Mouse (Mus musculus) NIH3T3 (cell line): ENCODE data around the gene Galnt16.

Source experiments
- DNase-seq: peaks from one replicate; pipeline ENCODE4 v3.0.0-alpha.2; 2012; ENCODE audit warnings: low read depth

The Galnt16 gene

GRCm38 (mm10) chr12:80598756-80599155, 80.7 kb downstream of the Galnt16 start:
- peak; percentile 69 for DNase-seq

DNA sequence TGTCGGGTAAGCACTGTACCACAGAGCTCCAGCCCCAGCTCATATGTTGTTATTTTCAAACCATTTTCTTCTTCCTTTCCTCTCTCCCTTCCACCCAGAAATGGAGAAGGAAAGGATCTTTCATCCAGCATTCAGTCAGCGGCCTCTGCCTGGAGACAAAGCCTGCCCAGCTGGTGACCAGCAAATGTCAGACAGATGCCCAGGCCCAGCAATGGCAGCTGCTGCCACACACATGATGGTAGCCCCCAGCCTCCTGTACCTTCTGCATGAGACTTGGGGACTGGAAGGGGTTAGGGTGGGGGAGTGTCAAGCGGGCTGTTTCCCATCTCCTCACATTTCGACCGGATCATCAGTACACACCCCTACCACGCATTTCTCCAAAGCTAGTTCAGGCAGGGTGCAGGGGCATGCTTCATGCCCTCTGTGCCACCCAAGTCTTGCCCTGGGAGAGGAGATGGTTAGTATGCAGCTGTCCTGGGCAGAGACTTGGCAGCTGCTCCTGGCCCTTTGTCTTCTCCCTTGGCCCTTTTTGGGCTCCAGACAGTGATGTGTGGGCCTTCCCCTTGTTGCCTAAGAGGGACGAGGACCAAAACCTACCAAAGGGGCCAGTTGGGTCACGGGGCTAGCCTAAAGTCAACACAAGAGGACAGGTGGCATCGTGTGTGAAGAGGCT, 83.7 kb downstream of the Galnt16 start:
- DNase-seq = no peak

DNA sequence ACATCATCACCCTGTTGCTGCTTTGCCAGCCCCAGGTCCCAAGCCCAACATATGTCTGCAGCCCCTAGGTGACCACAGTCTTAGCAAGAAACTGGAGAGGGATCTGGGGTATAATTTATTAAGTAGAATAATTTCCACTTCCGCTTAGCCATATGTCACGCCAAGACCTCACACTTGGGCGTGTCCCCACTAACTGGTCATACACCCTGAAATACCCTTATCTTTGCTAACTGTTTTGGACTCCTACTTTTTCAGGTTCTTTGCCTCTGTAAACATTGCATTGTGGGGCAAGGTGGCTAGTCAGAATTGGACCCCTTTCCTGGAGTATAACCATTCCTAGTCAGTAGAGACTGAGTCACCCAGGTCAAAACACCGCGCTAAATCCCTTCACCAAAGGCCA, 84.4 kb downstream of the Galnt16 start:
- no peak for DNase-seq

- peak; percentile 64 for DNase-seq
Measured at GRCm38 (mm10) chr12:80603566-80603965, 85.5 kb downstream of the Galnt16 start.

GRCm38 (mm10) chr12:80604218-80604617, 86.1 kb downstream of the Galnt16 start:
- DNase-seq = no peak

- peak; percentile 62 for DNase-seq
Measured at GRCm38 (mm10) chr12:80608576-80608975, 90.5 kb downstream of the Galnt16 start.

DNA sequence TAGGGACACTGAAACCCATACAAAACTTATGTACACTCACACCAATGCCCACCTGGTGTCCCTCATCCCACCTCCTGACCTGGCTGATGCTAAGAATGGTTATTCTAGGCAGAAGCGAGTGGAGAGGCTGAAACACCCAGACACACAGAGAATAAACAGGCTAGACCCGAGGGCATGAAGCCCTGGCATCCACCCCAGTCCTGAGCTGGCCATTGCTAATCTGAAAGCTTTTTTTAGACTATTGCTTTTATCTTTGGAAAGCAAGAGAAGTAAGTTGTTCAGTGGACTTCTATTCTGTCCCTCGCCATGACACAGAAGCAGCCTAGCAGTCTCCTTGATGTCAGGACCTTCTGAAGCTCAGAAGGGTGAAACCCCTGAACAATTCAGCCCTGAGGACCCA, 91.9 kb downstream of the Galnt16 start:
- DNase-seq = peak; percentile 72

- no peak for DNase-seq
Measured at GRCm38 (mm10) chr12:80612113-80612791, 94.2 kb downstream of the Galnt16 start.

DNA sequence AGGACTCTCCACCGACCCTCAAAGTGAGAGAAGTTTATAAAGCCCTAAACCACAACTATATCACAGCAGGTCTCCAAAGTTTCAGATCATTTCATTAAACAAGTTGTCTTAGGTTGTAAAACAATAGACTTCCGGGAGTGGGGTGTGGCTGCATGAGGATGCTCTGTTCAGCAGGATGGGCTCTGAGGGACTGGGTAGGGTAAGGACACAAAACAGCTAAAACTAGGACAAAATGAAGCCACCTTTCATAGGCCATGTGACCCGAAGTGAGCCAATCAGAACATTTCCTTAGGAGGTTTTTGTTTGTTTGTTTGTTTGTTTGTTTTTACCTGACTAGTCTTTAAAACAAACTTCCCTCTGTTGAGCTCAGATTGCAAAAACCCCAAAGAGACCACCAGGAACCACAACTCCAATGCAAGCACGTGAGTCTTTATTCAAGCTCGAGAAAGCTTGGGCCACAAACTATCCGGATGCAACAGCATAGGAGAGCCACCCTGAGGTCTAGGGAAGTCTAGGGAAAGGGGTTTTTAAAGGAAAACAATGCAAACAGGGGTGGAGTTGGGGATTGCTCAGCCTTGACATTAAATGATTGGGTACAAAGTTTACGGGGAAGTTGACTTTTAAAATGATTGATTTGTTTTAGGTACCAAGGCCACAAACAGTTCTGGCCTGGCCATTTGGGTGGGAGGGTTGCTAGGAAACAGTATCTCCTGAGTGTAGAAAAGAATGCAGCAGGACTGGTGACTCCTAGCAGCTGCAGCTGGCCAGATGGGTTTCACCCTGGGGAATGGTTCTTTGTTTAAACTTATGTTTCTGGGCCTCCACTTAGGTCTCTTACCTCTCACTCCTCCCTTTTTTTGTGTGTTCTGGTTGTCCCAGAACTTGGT, 97.5 kb downstream of the Galnt16 start:
- DNase-seq = peak; percentile 41

DNA sequence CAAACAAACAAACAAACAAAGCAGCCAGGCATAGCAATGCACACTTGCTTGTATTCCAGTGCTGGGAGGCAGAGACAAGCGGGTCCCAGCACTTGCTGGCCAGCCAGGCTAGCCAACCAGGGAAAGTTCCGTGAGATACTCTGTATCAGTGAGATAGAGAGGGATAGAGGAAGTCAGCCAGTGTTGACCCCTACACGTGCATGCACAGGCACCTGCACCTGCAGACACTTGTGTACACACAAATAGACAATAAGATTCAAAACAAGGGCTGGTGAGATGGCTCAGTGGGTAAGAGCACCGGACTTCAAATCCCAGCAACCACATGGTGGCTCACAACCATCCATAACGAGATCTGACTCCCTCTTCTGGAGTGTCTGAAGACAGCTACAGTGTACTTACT, 102.4 kb downstream of the Galnt16 start:
- no peak for DNase-seq

DNA sequence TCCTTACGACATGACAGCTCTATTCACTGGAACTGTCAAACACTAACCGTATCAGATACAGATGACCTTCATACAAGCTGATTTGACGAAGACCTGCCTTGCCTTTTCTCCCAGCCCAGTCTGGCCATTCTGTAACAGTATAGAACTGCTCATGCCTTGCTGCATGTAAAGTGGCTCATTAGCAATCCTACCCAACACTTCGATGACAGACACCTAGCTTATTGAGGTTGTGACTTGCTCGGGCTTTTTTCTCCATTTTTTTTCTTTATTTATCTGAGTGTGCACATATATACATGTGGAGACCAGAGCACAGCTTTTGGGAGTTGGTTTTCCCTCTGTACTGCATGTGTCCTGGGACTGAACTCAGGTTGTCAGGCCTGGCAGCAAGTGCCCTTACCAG, 113.7 kb downstream of the Galnt16 start:
- DNase-seq = no peak

GRCm38 (mm10) chr12:80642725-80643692, 124.9 kb downstream of the Galnt16 start:
- peak; percentile 78 for DNase-seq

- DNase-seq = peak; percentile 96
Measured at GRCm38 (mm10) chr12:80643693-80644505, 125.8 kb downstream of the Galnt16 start, which contains the start of the genes Slc39a9 and Erh. Gene Slc39a9, plus strand, starts transcription at chr12:80643883. Gene Erh, minus strand, starts transcription at chr12:80644341.

DNA sequence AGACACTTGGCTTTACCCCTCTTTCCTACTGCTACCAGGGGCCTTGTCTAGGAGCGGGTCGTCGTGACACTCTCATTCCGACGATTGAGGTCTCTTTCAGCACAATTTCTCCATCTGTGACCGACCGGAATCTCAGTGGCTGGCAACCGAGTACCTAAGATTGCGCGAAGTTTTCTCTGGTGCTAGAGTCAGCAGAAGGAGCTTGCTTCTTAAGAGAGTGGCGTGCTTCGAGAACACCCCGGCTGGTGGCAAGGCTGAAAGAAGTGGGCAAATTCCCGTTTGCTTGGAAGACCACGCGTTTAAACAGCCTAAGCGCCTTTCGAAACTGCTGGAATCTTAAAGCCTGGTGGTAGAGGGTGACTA, 126.4 kb downstream of the Galnt16 start:
- peak; percentile 36 for DNase-seq

- DNase-seq = peak; percentile 6
Measured at GRCm38 (mm10) chr12:80646377-80646776, 128.3 kb downstream of the Galnt16 start.

DNA sequence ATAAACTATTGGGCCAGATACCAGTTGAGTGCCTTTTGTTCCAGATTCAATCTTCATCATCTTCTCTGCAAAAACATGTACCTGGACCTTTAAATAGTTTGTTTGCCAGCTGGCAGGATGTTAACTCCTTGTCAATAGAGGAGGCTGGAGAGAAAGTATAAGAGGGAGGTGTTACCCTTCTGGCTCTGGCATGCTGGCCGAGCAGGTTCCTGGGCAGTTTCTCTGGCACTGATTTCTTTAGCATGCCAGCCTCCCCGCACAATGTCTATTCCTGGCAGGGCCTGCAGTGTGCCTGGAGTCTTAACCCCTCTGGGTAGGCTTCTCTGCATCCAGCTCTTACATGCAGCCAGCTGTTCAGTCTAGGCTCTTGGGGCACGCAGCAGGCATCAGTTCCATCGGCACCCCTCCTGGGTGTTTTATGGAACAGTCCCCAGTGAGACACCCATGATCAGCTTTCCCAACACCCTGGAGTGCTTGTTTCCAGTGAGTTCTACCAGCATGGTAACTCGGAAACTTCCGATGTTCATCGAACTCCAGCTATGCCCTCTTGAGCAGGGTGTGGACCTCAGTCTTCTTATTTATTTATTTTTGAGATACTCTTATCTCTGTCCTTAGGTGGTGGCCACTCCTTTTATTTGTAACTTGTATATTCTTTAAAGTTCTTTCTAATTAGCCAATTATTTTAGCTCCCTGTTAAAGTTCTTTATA, 136.0 kb downstream of the Galnt16 start:
- no peak for DNase-seq

DNA sequence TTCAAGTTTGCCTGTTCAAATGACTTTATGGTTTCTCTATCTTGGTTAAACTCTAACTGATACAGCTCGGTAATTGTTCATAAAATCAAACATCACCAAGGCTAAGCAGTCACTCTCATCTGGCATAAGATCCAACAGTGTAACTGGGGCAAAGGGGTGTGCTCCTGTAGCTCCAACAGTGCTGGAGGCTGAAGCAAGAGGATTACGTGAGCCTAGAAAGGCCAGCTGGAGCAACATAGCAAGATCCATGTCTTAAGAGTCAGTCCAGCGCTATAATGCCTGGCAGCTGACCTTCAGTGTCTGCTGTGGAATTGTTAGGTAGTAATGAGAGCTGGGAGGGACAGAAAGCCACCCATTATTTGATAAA, 136.6 kb downstream of the Galnt16 start:
- DNase-seq = no peak

GRCm38 (mm10) chr12:80658661-80659060, 140.6 kb downstream of the Galnt16 start:
- DNase-seq = no peak

- no peak for DNase-seq
Measured at GRCm38 (mm10) chr12:80662322-80662721, 144.2 kb downstream of the Galnt16 start.

- DNase-seq = no peak
Measured at GRCm38 (mm10) chr12:80663935-80664334, 145.9 kb downstream of the Galnt16 start.
